Mouse (Mus musculus) ES-Bruce4 (cell line): ENCODE measurements around the gene Nelfe. TPM values are rescaled to one million over a fixed set of nuclear protein-coding genes. Genes with fewer than 3 reads are reported as not detected.
A peak's percentile ranks its signal among the peaks of the same experiment; 100 is the strongest.
"Not testable (repeated sequence)": the region's sequence is repeated elsewhere in the genome, so short reads cannot be mapped to it uniquely, and the experiment has no call there.

Source experiments
- H3K27ac ChIP-seq: 2 replicates; pipeline ENCODE4 v1.5.1; 2012; ENCODE audit warnings: low read length, inconsistent platforms; ENCODE audit not compliant: insufficient read depth
- H3K27me3 ChIP-seq: 2 replicates; pipeline ENCODE4 v1.6.1; 2012; ENCODE audit warnings: mild to moderate bottlenecking, low read length, inconsistent platforms; ENCODE audit not compliant: control insufficient read depth, poor library complexity, insufficient read depth, severe bottlenecking
- H3K36me3 ChIP-seq: 2 replicates; pipeline ENCODE4 v1.6.1; 2012; ENCODE audit warnings: inconsistent platforms, mild to moderate bottlenecking, low read length, moderate library complexity; ENCODE audit not compliant: control insufficient read depth, poor library complexity, insufficient read depth, severe bottlenecking
- H3K4me1 ChIP-seq: one replicate; pipeline ENCODE4 v1.8.1; 2011; ENCODE audit warnings: low read length; ENCODE audit not compliant: control insufficient read depth, insufficient read depth
- H3K4me3 ChIP-seq: 2 replicates; pipeline ENCODE4 v1.5.1; 2011; ENCODE audit warnings: low read depth, mild to moderate bottlenecking, low read length
- H3K9ac ChIP-seq: 2 replicates; pipeline ENCODE4 v1.6.1; 2012; ENCODE audit warnings: low read depth, mild to moderate bottlenecking, inconsistent platforms; ENCODE audit not compliant: poor library complexity, severe bottlenecking
- H3K9me3 ChIP-seq: replicated peaks from 2 replicates; pipeline ENCODE4 v1.6.1; 2012; ENCODE audit warnings: mild to moderate bottlenecking, low read length, inconsistent platforms; ENCODE audit not compliant: control insufficient read depth, poor library complexity, insufficient read depth, severe bottlenecking
- CTCF ChIP-seq: IDR thresholded peaks from one replicate; pipeline ENCODE4 v1.8.1; 2011; ENCODE audit warnings: low read depth, low read length
- EP300 ChIP-seq: IDR thresholded peaks from 2 replicates; pipeline ENCODE4 v1.6.1; 2011; ENCODE audit warnings: low read depth, low read length; ENCODE audit not compliant: insufficient read depth
- POLR2A ChIP-seq: IDR thresholded peaks from one replicate; pipeline ENCODE4 v1.8.1; 2011; ENCODE audit warnings: low read length; ENCODE audit not compliant: insufficient read depth
- polyA plus RNA-seq: library from polyadenylated mRNA; stranded (reverse); fragments of >200 nt; gene quantifications from 2 replicates; pipeline ENCODE4 v1.2.4, GENCODE M21; 2011; ENCODE audit warnings: low read depth; ENCODE audit not compliant: missing spikeins, insufficient read depth, insufficient read length

Nelfe gene
- polyA plus RNA-seq, 1 experiment: 53.0 TPM

GRCm38 (mm10) chr17:34814818-34815370, 35.3 kb upstream of the Nelfe start:
- Histone ChIP-seq H3K4me1 (no peaks in the 10 kb centered on the region), H3K27ac (no peak overlapping the region), H3K9me3 (no peaks in the 10 kb centered on the region), H3K36me3 (no peaks in the 10 kb centered on the region), H3K27me3 (no peaks in the 10 kb centered on the region), H3K9ac (no peak overlapping the region), H3K4me3 (no peak overlapping the region)
- TF ChIP-seq CTCF: no peak
- TF ChIP-seq EP300: no peak
- TF ChIP-seq POLR2A: no peak

GRCm38 (mm10) chr17:34830776-34831175, 19.4 kb upstream of the Nelfe start:
- H3K27me3 ChIP-seq, H3K27ac ChIP-seq, H3K9ac ChIP-seq, H3K4me3 ChIP-seq, H3K4me1 ChIP-seq: not testable (repeated sequence)
- Histone ChIP-seq H3K9me3 (peaks cover 18% of the 10 kb centered on the region), H3K36me3 (peaks cover 19% of the 10 kb centered on the region)

GRCm38 (mm10) chr17:34836155-34836855, 13.9 kb upstream of the Nelfe start:
- Histone ChIP-seq H3K27ac (no peak overlapping the region), H3K4me3 (peak overlapping the region; percentile 89), H3K36me3 (peaks cover 5% of the 10 kb centered on the region), H3K9ac (peak overlapping the region; percentile 41), H3K27me3 (no peaks in the 10 kb centered on the region), H3K9me3 (peaks cover 1% of the 10 kb centered on the region; the same call in 1 of the 2 replicates), H3K4me1 (no peaks in the 10 kb centered on the region)
- TF ChIP-seq POLR2A (no peak), EP300 (no peak), CTCF (no peak)

GRCm38 (mm10) chr17:34836856-34837221, 13.4 kb upstream of the Nelfe start, which contains the start of the genes Stk19 and Dxo:
Stk19 (minus strand) TSS chr17:34836945.
Dxo (plus strand) TSS chr17:34837019.
- Histone ChIP-seq H3K9ac (peak within 1 kb of the TSS; percentile 41), H3K27me3 (no peaks in the 10 kb centered on the region), H3K36me3 (peaks cover 3% of the 10 kb centered on the region; the same call in 1 of the 2 replicates), H3K4me3 (peak within 1 kb of the TSS; percentile 89), H3K27ac (no peak within 1 kb of the TSS), H3K9me3 (no peaks in the 10 kb centered on the region), H3K4me1 (no peaks in the 10 kb centered on the region)
- TF ChIP-seq POLR2A (peak; percentile 34), CTCF (no peak)

GRCm38 (mm10) chr17:34837464-34838324, 12.5 kb upstream of the Nelfe start:
- Histone ChIP-seq H3K4me3 (peak overlapping the region; percentile 74), H3K27me3 (no peaks in the 10 kb centered on the region), H3K9me3 (no peaks in the 10 kb centered on the region), H3K27ac (no peak overlapping the region), H3K4me1 (no peaks in the 10 kb centered on the region), H3K36me3 (peaks cover 3% of the 10 kb centered on the region; the same call in 1 of the 2 replicates), H3K9ac (peak overlapping the region; percentile 41)
- TF ChIP-seq POLR2A: no peak
- TF ChIP-seq EP300: no peak
- TF ChIP-seq CTCF: no peak

GRCm38 (mm10) chr17:34838785-34839184, 11.4 kb upstream of the Nelfe start:
- peaks cover 3% of the 10 kb centered on the region; the same call in 1 of the 2 replicates for H3K36me3 ChIP-seq
- TF ChIP-seq CTCF: no peak
- TF ChIP-seq EP300: no peak
- no peak for TF ChIP-seq POLR2A
- no peak overlapping the region for H3K4me3 ChIP-seq

More at GRCm38 (mm10) chr17:34838785-34839184, 11.4 kb upstream of the Nelfe start:
- H3K9me3 ChIP-seq: no peaks in the 10 kb centered on the region
- H3K27me3 ChIP-seq: no peaks in the 10 kb centered on the region
- no peak overlapping the region for H3K9ac ChIP-seq
- H3K27ac ChIP-seq: no peak overlapping the region
- H3K4me1 ChIP-seq: no peaks in the 10 kb centered on the region
